Mouse (Mus musculus): ENCODE data around the gene Peg10.

GRCm38 (mm10) chr6:4751355-4751754 lies 4.2 kb downstream of the Peg10 start:
- TF ChIP-seq EP300 (IDR thresholded peaks at IDR 0.05; ENCODE audit: low read depth) (no peak), CTCF (IDR thresholded peaks at IDR 0.05; ENCODE audit: low read depth) (no peak)

Data from heart, postnatal 0 days (tissue).